Mouse (Mus musculus): ENCODE data around the gene Gm38392. TPM values are rescaled to one million over a fixed set of nuclear protein-coding genes. Genes with fewer than 3 reads are reported as not detected.

Gene Gm38392
- 0.11 TPM in 1 of 2 replicates, not detected in the other for polyA plus RNA-seq (2015; fragmentation: Nextera tagmentation; extraction: Ambion mirVana)

GRCm38 (mm10) chr3:88287110-88287509 lies at the start of gene Gm38392:
Gene Gm38392, minus strand, starts transcription at chr3:88287210.

DNA sequence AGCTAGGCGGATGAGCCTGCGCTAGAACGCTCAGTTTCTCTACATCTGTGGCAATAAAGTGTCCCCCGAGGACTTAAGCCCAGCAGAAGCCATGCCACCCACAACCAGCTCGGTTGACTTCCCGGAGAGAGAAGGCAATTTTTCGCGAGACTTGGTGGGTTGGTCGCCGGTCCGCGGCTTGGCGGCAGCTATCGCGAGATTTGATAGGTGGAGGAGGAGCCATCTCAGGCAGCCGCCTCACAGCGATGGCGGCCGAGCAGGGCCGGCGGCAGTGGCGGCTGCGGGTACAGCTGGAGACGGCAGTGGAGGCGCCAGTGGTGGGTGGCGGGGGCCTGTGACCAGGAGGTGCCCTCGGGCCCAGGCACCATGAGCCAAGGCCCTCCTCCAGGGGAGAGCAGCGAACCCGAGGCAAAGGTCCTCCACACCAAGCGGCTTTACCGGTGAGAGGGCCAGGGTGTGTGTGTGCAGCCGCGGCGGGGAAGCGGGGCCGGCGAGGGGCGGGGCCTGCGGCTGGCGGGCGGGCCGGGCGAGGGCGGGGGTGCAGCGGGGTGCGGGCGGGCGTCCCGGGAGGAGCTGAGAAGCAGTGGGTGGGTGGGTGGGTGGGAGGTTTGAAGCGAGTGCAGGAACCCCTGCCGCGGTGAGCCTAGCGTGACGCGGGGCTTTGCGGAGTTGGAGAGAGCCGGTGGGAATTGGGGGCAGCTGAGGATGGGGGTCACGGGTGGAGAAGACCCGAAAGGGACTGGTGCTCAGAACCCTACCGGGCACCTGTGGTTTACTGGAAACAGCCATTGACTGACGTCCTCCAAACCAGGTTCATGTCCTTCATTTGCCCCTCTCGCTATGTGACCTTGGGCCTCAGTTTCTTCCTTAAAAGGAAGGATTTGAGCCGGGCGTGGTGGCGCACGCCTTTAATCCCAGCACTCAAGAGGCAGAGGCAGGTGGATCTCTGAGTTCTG lies 49.3 kb upstream of the Gm38392 start, which contains the start of the genes Tmem79 and Smg5:
TSS of gene Tmem79 (minus strand) at position 91 of the 956 bp plus-strand sequence.
TSS of gene Smg5 (plus strand) at position 203 of the 956 bp plus-strand sequence.

GRCm38 (mm10) chr3:88324951-88325405 lies 38.0 kb upstream of the Gm38392 start, which contains the start of gene Glmp:
Gene Glmp, plus strand, starts transcription at chr3:88325023.

GRCm38 (mm10) chr3:88296561-88297318 lies 9.7 kb upstream of the Gm38392 start, which contains the start of the genes Tsacc and Cct3:
Gene Tsacc, minus strand, starts transcription at chr3:88296999.
Gene Cct3, plus strand, starts transcription at chr3:88297116.

DNA sequence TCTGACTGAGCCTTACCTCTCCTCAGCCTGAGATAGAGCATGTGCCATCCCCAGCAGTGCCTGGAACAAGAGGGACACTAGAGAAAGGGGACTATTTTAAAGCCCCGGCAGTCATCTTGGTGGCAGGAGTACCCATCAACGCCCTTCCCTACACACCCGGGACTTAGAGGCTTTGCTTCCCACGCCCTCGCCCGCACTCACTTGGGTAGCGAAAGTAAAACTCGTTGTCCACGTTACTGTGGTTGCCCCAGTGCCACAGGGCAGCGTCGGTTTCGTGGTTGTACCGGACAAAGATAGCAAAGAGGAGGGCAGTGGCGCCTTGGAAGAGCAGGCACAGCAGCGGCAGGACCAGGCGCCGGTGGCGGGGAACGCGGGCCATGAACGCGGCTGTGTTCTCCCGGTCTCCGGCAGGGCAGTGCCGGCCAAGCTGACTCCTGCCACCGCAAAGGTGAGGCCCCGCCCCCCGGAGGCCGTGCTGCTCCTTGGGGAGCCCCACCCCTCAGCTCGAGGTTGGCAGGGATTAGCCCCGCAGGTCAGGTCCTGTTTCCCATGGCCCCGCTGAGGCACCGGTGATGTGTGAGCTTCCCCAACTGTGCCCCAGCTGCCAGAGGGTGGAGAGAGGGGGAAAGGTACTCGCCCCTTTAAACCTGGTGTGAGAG lies 32.6 kb downstream of the Gm38392 start, which contains the start of gene Rhbg:
TSS of gene Rhbg (minus strand) at position 442 of the 659 bp plus-strand sequence.

Other genes with a start within 250 kb of the Gm38392 start
- 24.4 and 25.0 TPM in 2 replicates for gene Gpatch4, start 244.1 kb downstream of the Gm38392 start, polyA plus RNA-seq (2015; fragmentation: Nextera tagmentation; extraction: Ambion mirVana)
- 54.5 and 63.5 TPM in 2 replicates for gene Naxe, start 228.7 kb downstream of the Gm38392 start, polyA plus RNA-seq (2015; fragmentation: Nextera tagmentation; extraction: Ambion mirVana)
- gene Ttc24, start 208.9 kb downstream of the Gm38392 start, polyA plus RNA-seq (2015; fragmentation: Nextera tagmentation; extraction: Ambion mirVana), result not detected in 2 replicates
- 8.6 and 9.2 TPM in 2 replicates for gene Iqgap3, start 205.2 kb downstream of the Gm38392 start, polyA plus RNA-seq (2015; fragmentation: Nextera tagmentation; extraction: Ambion mirVana)
- gene Mef2d, start 144.8 kb downstream of the Gm38392 start, polyA plus RNA-seq (2015; fragmentation: Nextera tagmentation; extraction: Ambion mirVana), result 11.0 and 13.3 TPM in 2 replicates
- gene Rhbg, start 32.5 kb downstream of the Gm38392 start, polyA plus RNA-seq (2015; fragmentation: Nextera tagmentation; extraction: Ambion mirVana), result 0.12 TPM in 1 of 2 replicates, not detected in the other
- 6.8 and 8.8 TPM in 2 replicates for gene Tsacc, start 9.8 kb upstream of the Gm38392 start, polyA plus RNA-seq (2015; fragmentation: Nextera tagmentation; extraction: Ambion mirVana)
- gene Cct3, start 9.9 kb upstream of the Gm38392 start, polyA plus RNA-seq (2015; fragmentation: Nextera tagmentation; extraction: Ambion mirVana), result 250 and 259 TPM in 2 replicates
- 110 and 123 TPM in 2 replicates for gene Glmp, start 37.8 kb upstream of the Gm38392 start, polyA plus RNA-seq (2015; fragmentation: Nextera tagmentation; extraction: Ambion mirVana)
- gene Tmem79, start 48.9 kb upstream of the Gm38392 start, polyA plus RNA-seq (2015; fragmentation: Nextera tagmentation; extraction: Ambion mirVana), result 1.7 and 2.1 TPM in 2 replicates
- 23.4 and 27.3 TPM in 2 replicates for gene Smg5, start 49.0 kb upstream of the Gm38392 start, polyA plus RNA-seq (2015; fragmentation: Nextera tagmentation; extraction: Ambion mirVana)
- 9.5 and 10.4 TPM in 2 replicates for gene Paqr6, start 77.4 kb upstream of the Gm38392 start, polyA plus RNA-seq (2015; fragmentation: Nextera tagmentation; extraction: Ambion mirVana)
- not detected in 2 replicates for gene Bglap3, start 85.5 kb upstream of the Gm38392 start, polyA plus RNA-seq (2015; fragmentation: Nextera tagmentation; extraction: Ambion mirVana)
- not detected in 2 replicates for gene Bglap2, start 91.5 kb upstream of the Gm38392 start, polyA plus RNA-seq (2015; fragmentation: Nextera tagmentation; extraction: Ambion mirVana)
- 0.50 and 0.57 TPM in 2 replicates for gene Bglap, start 97.3 kb upstream of the Gm38392 start, polyA plus RNA-seq (2015; fragmentation: Nextera tagmentation; extraction: Ambion mirVana)
- gene Pmf1, start 123.1 kb upstream of the Gm38392 start, polyA plus RNA-seq (2015; fragmentation: Nextera tagmentation; extraction: Ambion mirVana), result 130 and 143 TPM in 2 replicates
- 11.0 and 12.1 TPM in 2 replicates for gene Slc25a44, start 137.9 kb upstream of the Gm38392 start, polyA plus RNA-seq (2015; fragmentation: Nextera tagmentation; extraction: Ambion mirVana)
- 15.6 and 16.4 TPM in 2 replicates for gene Sema4a, start 174.0 kb upstream of the Gm38392 start, polyA plus RNA-seq (2015; fragmentation: Nextera tagmentation; extraction: Ambion mirVana)
- 161 and 176 TPM in 2 replicates for gene Lmna, start 222.7 kb upstream of the Gm38392 start, polyA plus RNA-seq (2015; fragmentation: Nextera tagmentation; extraction: Ambion mirVana)
- gene Mex3a, start 245.2 kb upstream of the Gm38392 start, polyA plus RNA-seq (2015; fragmentation: Nextera tagmentation; extraction: Ambion mirVana), result 2.4 and 3.2 TPM in 2 replicates